In genomic region chr2:166675588-166676444, GRCm38 (mm10) we compare ENCODE assay signal across 12 mouse cellular contexts. TPM values are rescaled to one million over a fixed set of nuclear protein-coding genes. Genes with fewer than 3 reads are reported as not detected.
A peak's percentile ranks its signal among the peaks of the same experiment; 100 is the strongest.
DNase-seq lines count a peak whose midpoint lies in the region; ATAC-seq and TF ChIP-seq lines count a peak whose summit lies in the region.
"Had no signal": no experiment of that assay in that cellular context is flagged by ENCODE, and none has a peak within 500 bp of the region (broad histone marks: within the 10 kb centered on the region; RNA-seq: fewer than 3 reads in every experiment).

No protein-coding gene starts in this region.

- peak overlapping the region; percentile 15; the same call in 1 of the 2 replicates for H3K4me2 ChIP-seq in hindbrain, embryonic 11.5 days (replicated peaks; ENCODE audit: low read depth, low read length)
- peak overlapping the region; percentile 7 for H3K4me2 ChIP-seq in midbrain, embryonic 12.5 days (replicated peaks)
- no peak overlapping the region for H3K4me2 ChIP-seq in liver, embryonic 12.5 days
- H3K4me2 ChIP-seq: limb, embryonic 13.5 days had no signal

- DNase-seq in layer of hippocampus, adult 2 months (ENCODE audit: low spot score in 2 of 2) = no peak
- no peak for DNase-seq in layer of hippocampus, postnatal 36 days
- DNase-seq in ES-E14 (ENCODE audit: low read depth, low spot score) = no peak
- peak; percentile 52 for DNase-seq in hindbrain, embryonic 11.5 days (ENCODE audit: low spot score)
- DNase-seq in adrenal gland, adult (ENCODE audit: inconsistent age in 2 of 2, low spot score in 1 of 2) = no peak
- no peak for DNase-seq in right cerebral cortex, postnatal 10 days (ENCODE audit: low spot score in 2 of 2)
- DNase-seq: gastrocnemius, postnatal 10 days; kidney, postnatal 25 days had no signal

- H3K27ac ChIP-seq in layer of hippocampus, adult 2 months = peak overlapping the region; percentile 80; the same call in 1 of the 2 replicates
- no peak overlapping the region for H3K27ac ChIP-seq in ES-E14 (ENCODE audit: insufficient read depth, low read depth, low read length, poor library complexity, severe bottlenecking)
- H3K27ac ChIP-seq in hindbrain, embryonic 11.5 days (ENCODE audit: low read depth, low read length) = peak overlapping the region; percentile 60
- H3K27ac ChIP-seq in midbrain, embryonic 12.5 days (replicated peaks) = peak overlapping the region; percentile 58
- no peak overlapping the region for H3K27ac ChIP-seq in liver, embryonic 12.5 days
- H3K27ac ChIP-seq: limb, embryonic 13.5 days had no signal

- no peaks in the 10 kb centered on the region for H3K27me3 ChIP-seq in hindbrain, embryonic 11.5 days (ENCODE audit: control insufficient read depth, insufficient read depth, low read length)
- no peaks in the 10 kb centered on the region for H3K27me3 ChIP-seq in midbrain, embryonic 12.5 days
- 0 out of 2 replicates have a peak, but pooled peaks cover 2% of the 10 kb centered on the region for H3K27me3 ChIP-seq in liver, embryonic 12.5 days (replicated peaks)
- H3K27me3 ChIP-seq: limb, embryonic 13.5 days had no signal

- no peaks in the 10 kb centered on the region for H3K9me3 ChIP-seq in ES-E14 (ENCODE audit: control insufficient read depth, insufficient read depth, low read depth, low read length)
- H3K9me3 ChIP-seq in hindbrain, embryonic 11.5 days (ENCODE audit: control insufficient read depth, low read length) = no peaks in the 10 kb centered on the region
- no peaks in the 10 kb centered on the region for H3K9me3 ChIP-seq in midbrain, embryonic 12.5 days
- H3K9me3 ChIP-seq in liver, embryonic 12.5 days (replicated peaks) = no peaks in the 10 kb centered on the region
- H3K9me3 ChIP-seq: limb, embryonic 13.5 days; megakaryocyte, embryonic 14.5 days had no signal

- H3K4me1 ChIP-seq in ES-E14 (ENCODE audit: control insufficient read depth in 2 of 2, insufficient read depth in 2 of 2, low read length in 2 of 2, poor library complexity in 1 of 2) = peaks cover 14 to 31% of the 10 kb centered on the region in 2 experiments; a peak in 3 of 4 replicates
- peaks cover 48% of the 10 kb centered on the region for H3K4me1 ChIP-seq in hindbrain, embryonic 11.5 days (replicated peaks; ENCODE audit: control insufficient read depth, insufficient read depth, low read length)
- peaks cover 73% of the 10 kb centered on the region for H3K4me1 ChIP-seq in midbrain, embryonic 12.5 days
- H3K4me1 ChIP-seq in liver, embryonic 12.5 days = peaks cover 58% of the 10 kb centered on the region

- H3K36me3 ChIP-seq in ES-E14 (ENCODE audit: control insufficient read depth, insufficient read depth, low read length, poor library complexity, severe bottlenecking) = no peaks in the 10 kb centered on the region
- H3K36me3 ChIP-seq in hindbrain, embryonic 11.5 days (ENCODE audit: control insufficient read depth, insufficient read depth, low read length) = no peaks in the 10 kb centered on the region
- H3K36me3 ChIP-seq in midbrain, embryonic 12.5 days = no peaks in the 10 kb centered on the region
- no peaks in the 10 kb centered on the region for H3K36me3 ChIP-seq in liver, embryonic 12.5 days
- H3K36me3 ChIP-seq: limb, embryonic 13.5 days had no signal

- TF ChIP-seq CTCF in layer of hippocampus, adult 2 months (conservative IDR thresholded peaks at IDR 0.05) = no peak

- no peak for ATAC-seq in hindbrain, embryonic 11.5 days (ENCODE audit: low FRiP score)
- no peak for ATAC-seq in midbrain, embryonic 12.5 days (ENCODE audit: low FRiP score, low read depth)
- no peak for ATAC-seq in liver, embryonic 12.5 days

- H3K4me3 ChIP-seq in layer of hippocampus, adult 2 months = no peak overlapping the region
- H3K4me3 ChIP-seq in ES-E14 (ENCODE audit: insufficient read depth in 1 of 2, low read depth in 1 of 2, low read length in 2 of 2, poor library complexity in 1 of 2, severe bottlenecking in 1 of 2) = peak overlapping the region; percentile 34 to 48; a peak in 3 of 4 replicates
- H3K4me3 ChIP-seq in hindbrain, embryonic 11.5 days (ENCODE audit: low read depth, low read length) = no peak overlapping the region
- H3K4me3 ChIP-seq in midbrain, embryonic 12.5 days = no peak overlapping the region
- H3K4me3 ChIP-seq in liver, embryonic 12.5 days = no peak overlapping the region
- H3K4me3 ChIP-seq: limb, embryonic 13.5 days had no signal

- no peak overlapping the region for H3K9ac ChIP-seq in ES-E14 (ENCODE audit: insufficient read depth, low read depth, low read length, poor library complexity, severe bottlenecking)
- H3K9ac ChIP-seq in hindbrain, embryonic 11.5 days (ENCODE audit: low read depth, low read length) = peak overlapping the region; percentile 3; the same call in 1 of the 2 replicates
- peak overlapping the region; percentile 32 for H3K9ac ChIP-seq in midbrain, embryonic 12.5 days (replicated peaks)
- H3K9ac ChIP-seq in liver, embryonic 12.5 days = no peak overlapping the region
- H3K9ac ChIP-seq: limb, embryonic 13.5 days had no signal

- WGBS in hindbrain, embryonic 11.5 days = 46% methylated on average over 14 of the region's 14 CpGs
- 43% methylated on average over 14 of the region's 14 CpGs for WGBS in midbrain, embryonic 12.5 days
- WGBS in liver, embryonic 12.5 days (ENCODE audit: insufficient replicate concordance) = 56% methylated on average over 14 of the region's 14 CpGs

- in situ Hi-C loops in ES-E14 (cut with MboI; ENCODE audit: low sequenced_read_pairs in 2 of 2, unreplicated experiment in 2 of 2) = no loop called here

TF ChIP-seq in ES-E14, 5 proteins besides CTCF, POLR2A, EP300 and RAD21:
- no peak for TF ChIP-seq HCFC1 (IDR thresholded peaks at IDR 0.05; ENCODE audit: borderline replicate concordance, insufficient read depth, low read length)
- TF ChIP-seq ZC3H11A (IDR thresholded peaks at IDR 0.05; ENCODE audit: borderline replicate concordance, low read depth, low read length) = no peak
- no peak for TF ChIP-seq MAFK (IDR thresholded peaks at IDR 0.05; ENCODE audit: insufficient read depth, low read depth, low read length)
- TF ChIP-seq ZNF384 (IDR thresholded peaks at IDR 0.05; ENCODE audit: low read depth, low read length) = no peak
- TF ChIP-seq CHD2 (IDR thresholded peaks at IDR 0.05; ENCODE audit: low read depth, low read length) = no peak
TF ChIP-seq in ES-E14: peak in this region for 0.

RNA-seq across cellular contexts. Expression of gene Prex1, which starts 37.8 kb away (rescaled TPM):
- total RNA-seq in layer of hippocampus, adult 2 months (2021) = 10 to 100 TPM; 69.9 to 71.3 TPM
- total RNA-seq in layer of hippocampus, postnatal 36 days (2021) = 10 to 100 TPM; 71.0 to 74.9 TPM
- total RNA-seq in ES-E14 (2012; rRNA removed) = 1.5 and 2.1 TPM in 2 replicates
- polyA plus RNA-seq in hindbrain, embryonic 11.5 days (2014; fragmentation: Nextera tagmentation; extraction: Ambion mirVana) = 20.9 and 21.7 TPM in 2 replicates
- 26.2 and 27.4 TPM in 2 replicates for polyA plus RNA-seq in midbrain, embryonic 12.5 days (2016; fragmentation: Nextera tagmentation; extraction: Ambion mirVana)
- 16.4 and 17.5 TPM in 2 replicates for polyA plus RNA-seq in liver, embryonic 12.5 days (2016; fragmentation: Nextera tagmentation; extraction: Ambion mirVana)

Comparison
In these comparisons a context has a peak if more than half of its experiments do, and no peak if none do; other contexts are left out.
1. H3K27ac ChIP-seq: peak in layer of hippocampus, adult 2 months (single experiment), hindbrain, embryonic 11.5 days (single experiment) and midbrain, embryonic 12.5 days (single experiment); none in ES-E14 (single experiment) and liver, embryonic 12.5 days (single experiment).
2. H3K4me3 ChIP-seq: peak in ES-E14 (2 of 2); none in layer of hippocampus, adult 2 months (single experiment), hindbrain, embryonic 11.5 days (single experiment), midbrain, embryonic 12.5 days (single experiment) and liver, embryonic 12.5 days (single experiment).
3. H3K9ac ChIP-seq: peak in hindbrain, embryonic 11.5 days (single experiment) and midbrain, embryonic 12.5 days (single experiment); none in ES-E14 (single experiment) and liver, embryonic 12.5 days (single experiment).
4. RNA of gene Prex1, which starts 37.8 kb away (total RNA-seq): 71.0 to 74.9 TPM in layer of hippocampus, postnatal 36 days and 69.9 to 71.3 TPM in layer of hippocampus, adult 2 months; 1.5 to 2.1 TPM in ES-E14; every median in the first group is over 10 times any median in the second.